Mouse (Mus musculus) spleen, adult 2 months (tissue): ENCODE measurements at regions not wholly inside any gene's neighbourhood (a gene's known extent, or its start where the extent isn't known, plus 50 kb on each side); places are given as distances from the start of the nearest gene placed in this dataset.

Experiments
- CTCF ChIP-seq: fragments of 200-500 bp; IDR thresholded peaks from 2 replicates; pipeline ENCODE4 v1.5.1; 2011; ENCODE audit warnings: mild to moderate bottlenecking, inconsistent platforms; ENCODE audit not compliant: insufficient read depth, insufficient read length, insufficient replicate concordance; ENCODE audit errors: extremely low read depth
- POLR2A ChIP-seq: fragments of 200-500 bp; IDR thresholded peaks from 2 replicates; pipeline ENCODE4 v1.6.1; 2011; ENCODE audit warnings: low read depth, low read length, inconsistent platforms

- TF ChIP-seq CTCF = no peak
- no peak for TF ChIP-seq POLR2A
Measured at GRCm38 (mm10) chr3:130805345-130805744, 75.1 kb upstream of the Rpl34 start.
